Mouse (Mus musculus): ENCODE data around the gene Cmah. TPM values are rescaled to one million over a fixed set of nuclear protein-coding genes. Genes with fewer than 3 reads are reported as not detected.
"Not testable (repeated sequence)": the region's sequence is repeated elsewhere in the genome, so short reads cannot be mapped to it uniquely, and the experiment has no call there.

Gene Cmah
- polyA plus RNA-seq, 1 experiment: 7.5 TPM

DNA sequence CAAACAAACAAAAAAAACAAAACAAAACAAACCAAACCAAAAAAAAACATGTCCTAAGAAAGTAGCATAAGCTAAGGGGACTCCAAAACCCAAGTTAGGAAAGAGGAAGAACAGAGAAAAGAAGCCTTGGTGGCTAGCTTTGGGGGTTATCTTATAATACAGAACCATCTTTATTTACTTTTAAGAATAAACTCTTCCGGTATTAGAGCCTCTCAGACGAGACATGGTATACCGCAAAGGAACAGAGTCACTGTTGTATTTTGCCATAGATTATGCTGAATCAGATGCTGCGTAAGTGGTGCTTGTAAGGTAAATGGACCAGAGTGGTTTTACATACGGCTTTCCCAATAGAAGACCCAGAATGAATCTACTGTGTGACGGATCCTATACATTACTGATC lies 53.5 kb downstream of the Cmah start:
- TF ChIP-seq POLR2A (IDR thresholded peaks at IDR 0.05; ENCODE audit: borderline replicate concordance, low read depth, low read length): no peak
- no peak for TF ChIP-seq CTCF (IDR thresholded peaks at IDR 0.05; ENCODE audit: low read depth, low read length)
- H3K27ac ChIP-seq (ENCODE audit: insufficient read depth, low read depth, low read length): no peak overlapping the region
- peaks cover 12% of the 10 kb centered on the region for H3K4me1 ChIP-seq (ENCODE audit: control insufficient read depth, insufficient read depth, low read length)
- no peak overlapping the region for H3K4me3 ChIP-seq (ENCODE audit: insufficient read depth, low read length)

GRCm38 (mm10) chr13:24383885-24384284 lies 56.7 kb downstream of the Cmah start:
- H3K27ac ChIP-seq (ENCODE audit: insufficient read depth, low read depth, low read length): no peak overlapping the region
- no peak for TF ChIP-seq CTCF (IDR thresholded peaks at IDR 0.05; ENCODE audit: low read depth, low read length)
- TF ChIP-seq POLR2A (IDR thresholded peaks at IDR 0.05; ENCODE audit: borderline replicate concordance, low read depth, low read length): no peak
- H3K4me3 ChIP-seq (ENCODE audit: insufficient read depth, low read length): no peak overlapping the region
- H3K4me1 ChIP-seq (ENCODE audit: control insufficient read depth, insufficient read depth, low read length): peaks cover 8% of the 10 kb centered on the region

GRCm38 (mm10) chr13:24391892-24392291 lies 64.7 kb downstream of the Cmah start:
- H3K4me1 ChIP-seq (ENCODE audit: control insufficient read depth, insufficient read depth, low read length): peaks cover 40% of the 10 kb centered on the region
- H3K27ac ChIP-seq (ENCODE audit: insufficient read depth, low read depth, low read length): no peak overlapping the region
- no peak overlapping the region for H3K4me3 ChIP-seq (ENCODE audit: insufficient read depth, low read length)
- TF ChIP-seq POLR2A (IDR thresholded peaks at IDR 0.05; ENCODE audit: borderline replicate concordance, low read depth, low read length) (no peak), CTCF (IDR thresholded peaks at IDR 0.05; ENCODE audit: low read depth, low read length) (no peak)

GRCm38 (mm10) chr13:24392655-24393054 lies 65.5 kb downstream of the Cmah start:
- Histone ChIP-seq H3K4me1 (ENCODE audit: control insufficient read depth, insufficient read depth, low read length) (peaks cover 48% of the 10 kb centered on the region), H3K27ac (ENCODE audit: insufficient read depth, low read depth, low read length) (no peak overlapping the region), H3K4me3 (ENCODE audit: insufficient read depth, low read length) (no peak overlapping the region)
- TF ChIP-seq CTCF (IDR thresholded peaks at IDR 0.05; ENCODE audit: low read depth, low read length): no peak
- no peak for TF ChIP-seq POLR2A (IDR thresholded peaks at IDR 0.05; ENCODE audit: borderline replicate concordance, low read depth, low read length)

DNA sequence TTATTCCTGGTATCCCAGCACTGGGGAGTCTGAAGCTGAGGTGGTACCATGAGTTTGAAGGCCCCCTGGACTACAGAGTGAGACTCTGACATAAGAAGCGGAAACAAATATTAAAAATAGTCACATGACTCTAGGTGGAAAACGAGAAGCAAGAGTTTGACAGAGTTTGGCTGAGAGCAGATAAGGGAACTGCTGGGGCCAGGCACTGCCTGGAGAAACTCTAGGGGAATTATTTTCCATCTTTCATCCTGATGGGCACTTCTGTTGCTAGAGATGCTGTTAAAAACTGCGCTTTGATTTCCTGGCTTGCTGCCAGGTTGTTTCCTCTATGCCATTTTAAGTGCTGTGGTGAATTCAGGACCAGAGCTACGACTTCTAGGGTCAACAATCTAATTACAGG lies 65.9 kb downstream of the Cmah start:
- Histone ChIP-seq H3K4me3 (ENCODE audit: insufficient read depth, low read length) (no peak overlapping the region), H3K27ac (ENCODE audit: insufficient read depth, low read depth, low read length) (peak overlapping the region; percentile 50; the same call in 1 of the 2 replicates), H3K4me1 (ENCODE audit: control insufficient read depth, insufficient read depth, low read length) (peaks cover 51% of the 10 kb centered on the region)
- TF ChIP-seq CTCF (IDR thresholded peaks at IDR 0.05; ENCODE audit: low read depth, low read length) (no peak), POLR2A (IDR thresholded peaks at IDR 0.05; ENCODE audit: borderline replicate concordance, low read depth, low read length) (no peak)

- Histone ChIP-seq H3K4me1 (ENCODE audit: control insufficient read depth, insufficient read depth, low read length) (peaks cover 58% of the 10 kb centered on the region), H3K27ac (ENCODE audit: insufficient read depth, low read depth, low read length) (peak overlapping the region; percentile 85), H3K4me3 (ENCODE audit: insufficient read depth, low read length) (peak overlapping the region; percentile 38)
- TF ChIP-seq CTCF (IDR thresholded peaks at IDR 0.05; ENCODE audit: low read depth, low read length): no peak
- TF ChIP-seq POLR2A (IDR thresholded peaks at IDR 0.05; ENCODE audit: borderline replicate concordance, low read depth, low read length): no peak
Observed at GRCm38 (mm10) chr13:24395815-24396214, 68.6 kb downstream of the Cmah start.

- Histone ChIP-seq H3K4me1 (ENCODE audit: control insufficient read depth, insufficient read depth, low read length) (peaks cover 62% of the 10 kb centered on the region), H3K4me3 (ENCODE audit: insufficient read depth, low read length) (no peak overlapping the region), H3K27ac (ENCODE audit: insufficient read depth, low read depth, low read length) (no peak overlapping the region)
- TF ChIP-seq CTCF (IDR thresholded peaks at IDR 0.05; ENCODE audit: low read depth, low read length): no peak
- no peak for TF ChIP-seq POLR2A (IDR thresholded peaks at IDR 0.05; ENCODE audit: borderline replicate concordance, low read depth, low read length)
Observed at GRCm38 (mm10) chr13:24397181-24397580, 70.0 kb downstream of the Cmah start.

GRCm38 (mm10) chr13:24398488-24398887 lies 71.3 kb downstream of the Cmah start:
- TF ChIP-seq CTCF (IDR thresholded peaks at IDR 0.05; ENCODE audit: low read depth, low read length) (no peak), POLR2A (IDR thresholded peaks at IDR 0.05; ENCODE audit: borderline replicate concordance, low read depth, low read length) (no peak)
- Histone ChIP-seq H3K27ac (ENCODE audit: insufficient read depth, low read depth, low read length) (no peak overlapping the region), H3K4me1 (ENCODE audit: control insufficient read depth, insufficient read depth, low read length) (peaks cover 61% of the 10 kb centered on the region)

DNA sequence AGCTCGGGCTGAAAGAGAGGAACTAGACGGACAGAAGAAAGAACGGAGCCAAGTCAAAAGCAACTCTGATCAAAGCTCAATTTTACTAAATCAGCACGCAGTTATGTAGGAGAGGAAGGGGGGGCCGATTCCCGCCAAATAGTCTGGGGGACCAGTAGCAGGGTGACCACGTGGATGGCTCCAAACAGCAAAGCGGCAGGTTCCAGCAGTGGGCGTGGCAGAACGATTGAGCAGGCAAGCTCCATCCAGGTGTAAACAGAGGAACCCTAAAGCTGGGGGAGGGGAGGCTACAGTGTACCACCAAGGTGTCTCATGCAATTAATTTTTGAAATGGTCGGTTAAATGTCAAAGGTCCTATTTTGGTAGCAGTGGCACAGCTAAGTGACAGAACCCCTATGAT lies 74.6 kb downstream of the Cmah start:
- H3K27ac ChIP-seq (ENCODE audit: insufficient read depth, low read depth, low read length): peak overlapping the region; percentile 51
- peaks cover 41% of the 10 kb centered on the region for H3K4me1 ChIP-seq (ENCODE audit: control insufficient read depth, insufficient read depth, low read length)
- H3K4me3 ChIP-seq (ENCODE audit: insufficient read depth, low read length): not testable (repeated sequence)

More at GRCm38 (mm10) chr13:24398488-24398887, 71.3 kb downstream of the Cmah start:
- H3K4me3 ChIP-seq (ENCODE audit: insufficient read depth, low read length): no peak overlapping the region

DNA sequence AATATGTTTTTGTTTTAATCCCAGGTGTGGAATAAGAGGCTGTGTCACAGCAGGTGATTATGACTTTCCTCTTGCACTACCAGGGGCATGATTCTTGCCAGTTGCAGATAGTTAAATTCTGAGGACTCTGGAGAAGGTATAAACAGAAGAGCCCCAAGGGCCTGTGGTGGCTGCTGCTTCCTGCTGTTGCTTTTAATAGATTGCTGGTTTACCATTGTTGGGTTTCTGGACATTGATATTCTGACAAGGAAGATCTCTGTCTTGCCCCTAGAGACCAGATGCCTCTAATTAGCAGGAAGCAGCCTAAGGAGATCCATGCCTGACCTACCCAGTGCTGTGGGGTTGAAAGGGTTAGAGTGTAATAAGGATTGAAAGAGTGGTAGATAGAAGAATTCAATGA lies 75.8 kb downstream of the Cmah start:
- no peak for TF ChIP-seq POLR2A (IDR thresholded peaks at IDR 0.05; ENCODE audit: borderline replicate concordance, low read depth, low read length)
- no peak for TF ChIP-seq CTCF (IDR thresholded peaks at IDR 0.05; ENCODE audit: low read depth, low read length)
- Histone ChIP-seq H3K4me1 (ENCODE audit: control insufficient read depth, insufficient read depth, low read length) (peaks cover 40% of the 10 kb centered on the region), H3K4me3 (ENCODE audit: insufficient read depth, low read length) (no peak overlapping the region), H3K27ac (ENCODE audit: insufficient read depth, low read depth, low read length) (peak overlapping the region; percentile 77)

GRCm38 (mm10) chr13:24406847-24407246 lies 79.6 kb downstream of the Cmah start:
- no peak overlapping the region for H3K4me3 ChIP-seq (ENCODE audit: insufficient read depth, low read length)
- peak overlapping the region; percentile 67 for H3K27ac ChIP-seq (ENCODE audit: insufficient read depth, low read depth, low read length)
- peaks cover 32% of the 10 kb centered on the region for H3K4me1 ChIP-seq (ENCODE audit: control insufficient read depth, insufficient read depth, low read length)
- TF ChIP-seq CTCF (IDR thresholded peaks at IDR 0.05; ENCODE audit: low read depth, low read length) (no peak), POLR2A (IDR thresholded peaks at IDR 0.05; ENCODE audit: borderline replicate concordance, low read depth, low read length) (no peak)
